Mouse (Mus musculus): ENCODE data around the gene Sprn. TPM values are rescaled to one million over a fixed set of nuclear protein-coding genes. Genes with fewer than 3 reads are reported as not detected.
A peak's percentile ranks its signal among the peaks of the same experiment; 100 is the strongest.

The Sprn gene
- polyA plus RNA-seq, 1 experiment from 2014 or later = 0.72 TPM

DNA sequence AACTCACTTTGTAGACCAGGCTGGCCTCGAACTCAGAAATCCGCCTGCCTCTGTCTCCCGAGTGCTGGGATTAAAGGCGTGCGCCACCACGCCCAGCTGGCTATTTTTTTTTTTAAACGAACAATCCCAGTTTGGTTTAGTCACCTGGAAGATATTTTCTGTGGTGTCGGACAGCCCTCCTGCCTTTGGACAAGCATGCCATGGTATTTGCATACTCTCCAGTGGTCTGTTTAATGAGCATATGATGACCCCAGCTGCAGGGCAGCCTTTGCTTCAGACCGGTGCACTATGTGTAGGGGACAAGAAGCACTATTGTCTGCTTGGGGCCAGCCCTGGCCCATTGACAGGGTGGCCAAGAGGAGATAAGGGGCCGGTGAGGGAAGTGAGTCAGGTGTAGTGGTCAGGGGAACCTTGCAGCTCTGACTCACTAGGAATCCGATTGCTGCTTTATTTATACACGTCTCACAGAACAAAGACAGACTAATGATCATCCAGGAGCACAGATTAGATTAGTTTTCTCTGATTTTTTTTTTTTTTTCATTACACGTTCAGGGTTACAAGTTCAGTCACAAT, 33.3 kb downstream of the Sprn start:
- Histone ChIP-seq H3K36me3 (no peaks in the 10 kb centered on the region), H3K4me3 (no peak overlapping the region), H3K27ac (no peak overlapping the region), H3K9ac (no peak overlapping the region), H3K9me3 (no peaks in the 10 kb centered on the region), H3K4me2 (no peak overlapping the region), H3K27me3 (no peaks in the 10 kb centered on the region), H3K4me1 (peaks cover 8% of the 10 kb centered on the region)
- 69% methylated on average over 13 of the region's 13 CpGs for WGBS
- ATAC-seq (ENCODE audit: insufficient number of reproducible peaks, insufficient read depth, low FRiP score, low TSS enrichment, low read depth) = no peak

DNA sequence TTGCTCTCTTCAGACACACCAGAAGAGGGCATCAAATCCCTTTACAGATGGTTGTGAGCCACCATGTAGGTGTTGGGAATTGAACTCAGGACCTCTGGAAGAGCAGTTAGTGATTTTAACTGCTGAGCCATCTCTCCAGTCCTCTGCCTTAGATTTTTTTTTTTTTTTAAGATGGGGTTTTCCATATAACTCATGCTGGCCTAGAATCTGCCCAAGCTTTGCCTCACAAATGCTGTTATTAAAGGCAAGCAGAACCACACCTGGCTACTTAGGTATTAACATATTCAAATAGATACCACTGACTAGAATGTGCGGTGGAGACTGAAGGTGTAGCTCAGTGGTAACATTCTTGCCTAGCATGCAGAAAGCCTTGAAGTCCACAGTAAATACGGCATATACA, 34.2 kb downstream of the Sprn start:
- no peak overlapping the region for H3K4me3 ChIP-seq
- H3K9me3 ChIP-seq = no peaks in the 10 kb centered on the region
- peaks cover 8% of the 10 kb centered on the region for H3K4me1 ChIP-seq
- H3K27me3 ChIP-seq = no peaks in the 10 kb centered on the region
- no peak overlapping the region for H3K4me2 ChIP-seq
- H3K36me3 ChIP-seq = no peaks in the 10 kb centered on the region
- 90% methylated on average over 2 of the region's 2 CpGs for WGBS
- no peak for ATAC-seq (ENCODE audit: insufficient number of reproducible peaks, insufficient read depth, low FRiP score, low TSS enrichment, low read depth)
- H3K27ac ChIP-seq = no peak overlapping the region
- H3K9ac ChIP-seq = no peak overlapping the region

GRCm38 (mm10) chr7:140116329-140117054, 38.2 kb downstream of the Sprn start, which contains the start of gene Echs1:
Gene Echs1, minus strand, starts transcription at chr7:140116476.
- H3K4me2 ChIP-seq = peak within 1 kb of the TSS; percentile 85
- peak within 1 kb of the TSS; percentile 79 for H3K4me3 ChIP-seq
- H3K9me3 ChIP-seq = no peaks in the 10 kb centered on the region
- H3K27me3 ChIP-seq = no peaks in the 10 kb centered on the region
- peaks cover 11% of the 10 kb centered on the region for H3K4me1 ChIP-seq
- H3K9ac ChIP-seq = peak within 1 kb of the TSS; percentile 87
- ATAC-seq (ENCODE audit: insufficient number of reproducible peaks, insufficient read depth, low FRiP score, low TSS enrichment, low read depth) = peak; percentile 91
- 4% methylated on average over 28 of the region's 28 CpGs for WGBS
- peak within 1 kb of the TSS; percentile 86 for H3K27ac ChIP-seq
- peaks cover 14% of the 10 kb centered on the region for H3K36me3 ChIP-seq

GRCm38 (mm10) chr7:140115583-140116328, 38.9 kb downstream of the Sprn start, which contains the start of gene Paox:
Gene Paox, plus strand, starts transcription at chr7:140115799.
- peak within 1 kb of the TSS; percentile 79 for H3K4me3 ChIP-seq
- peak within 1 kb of the TSS; percentile 85 for H3K4me2 ChIP-seq
- ATAC-seq (ENCODE audit: insufficient number of reproducible peaks, insufficient read depth, low FRiP score, low TSS enrichment, low read depth) = 0 out of 2 replicates have a peak, but pooled peaks have one; percentile 59
- H3K36me3 ChIP-seq = peaks cover 22% of the 10 kb centered on the region
- H3K9ac ChIP-seq = peak within 1 kb of the TSS; percentile 87
- no peaks in the 10 kb centered on the region for H3K9me3 ChIP-seq
- WGBS = 1% methylated on average over 23 of the region's 23 CpGs
- H3K27ac ChIP-seq = peak within 1 kb of the TSS; percentile 86
- H3K27me3 ChIP-seq = no peaks in the 10 kb centered on the region
- H3K4me1 ChIP-seq = peaks cover 11% of the 10 kb centered on the region

GRCm38 (mm10) chr7:140111943-140112342, 42.7 kb downstream of the Sprn start:
- Histone ChIP-seq H3K36me3 (peaks cover 60% of the 10 kb centered on the region), H3K27me3 (no peaks in the 10 kb centered on the region), H3K9ac (no peak overlapping the region), H3K4me2 (no peak overlapping the region), H3K4me3 (no peak overlapping the region), H3K27ac (no peak overlapping the region), H3K9me3 (no peaks in the 10 kb centered on the region), H3K4me1 (peaks cover 8% of the 10 kb centered on the region)
- no peak for ATAC-seq (ENCODE audit: insufficient number of reproducible peaks, insufficient read depth, low FRiP score, low TSS enrichment, low read depth)
- WGBS = 64% methylated on average over 3 of the region's 3 CpGs

GRCm38 (mm10) chr7:140104009-140104408, 50.7 kb downstream of the Sprn start:
- Histone ChIP-seq H3K9ac (no peak overlapping the region), H3K9me3 (no peaks in the 10 kb centered on the region), H3K27ac (no peak overlapping the region), H3K36me3 (peaks cover 39% of the 10 kb centered on the region), H3K27me3 (no peaks in the 10 kb centered on the region), H3K4me1 (peaks cover 17% of the 10 kb centered on the region), H3K4me3 (no peak overlapping the region), H3K4me2 (no peak overlapping the region)
- no peak for ATAC-seq (ENCODE audit: insufficient number of reproducible peaks, insufficient read depth, low FRiP score, low TSS enrichment, low read depth)
- WGBS = 66% methylated on average over 4 of the region's 4 CpGs

- Histone ChIP-seq H3K9me3 (no peaks in the 10 kb centered on the region), H3K4me3 (peak within 1 kb of the TSS; percentile 46), H3K4me2 (peak within 1 kb of the TSS; percentile 75), H3K27me3 (no peaks in the 10 kb centered on the region), H3K27ac (peak within 1 kb of the TSS; percentile 17; the same call in 1 of the 2 replicates), H3K9ac (peak within 1 kb of the TSS; percentile 69), H3K36me3 (peaks cover 21% of the 10 kb centered on the region), H3K4me1 (peaks cover 17% of the 10 kb centered on the region)
- ATAC-seq (ENCODE audit: insufficient number of reproducible peaks, insufficient read depth, low FRiP score, low TSS enrichment, low read depth) = peak; percentile 87
- WGBS = 1% methylated on average over 30 of the region's 30 CpGs
Measured at GRCm38 (mm10) chr7:140101993-140102860, 52.5 kb downstream of the Sprn start, which contains the start of gene Fuom. Gene Fuom, minus strand, starts transcription at chr7:140102441.

DNA sequence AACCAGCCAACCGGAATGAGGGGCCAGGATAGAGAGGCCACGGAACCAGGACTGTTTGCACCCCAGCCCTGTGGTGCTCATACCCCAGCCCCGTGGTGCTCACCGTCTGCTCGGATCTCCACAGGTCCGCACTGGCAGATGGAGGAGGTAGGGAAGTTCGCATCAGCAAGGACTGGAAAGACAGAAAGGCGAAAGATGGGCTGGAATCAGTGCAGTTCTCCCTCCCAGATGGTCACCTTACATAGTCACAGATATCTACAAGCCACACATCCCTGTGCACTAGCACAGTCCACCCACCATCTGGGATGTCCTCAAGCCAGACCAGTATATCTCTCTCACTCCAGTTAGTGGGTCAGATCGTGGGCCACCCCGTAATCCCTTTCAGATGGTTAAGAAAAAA, 53.2 kb downstream of the Sprn start:
- peaks cover 16% of the 10 kb centered on the region for H3K36me3 ChIP-seq
- WGBS = 77% methylated on average over 10 of the region's 10 CpGs
- H3K27me3 ChIP-seq = no peaks in the 10 kb centered on the region
- peak overlapping the region; percentile 46 for H3K4me3 ChIP-seq
- peak overlapping the region; percentile 69 for H3K9ac ChIP-seq
- ATAC-seq (ENCODE audit: insufficient number of reproducible peaks, insufficient read depth, low FRiP score, low TSS enrichment, low read depth) = no peak
- no peaks in the 10 kb centered on the region for H3K9me3 ChIP-seq
- no peak overlapping the region for H3K27ac ChIP-seq
- peaks cover 17% of the 10 kb centered on the region for H3K4me1 ChIP-seq
- H3K4me2 ChIP-seq = peak overlapping the region; percentile 75

Other genes starting within 250 kb of the Sprn start
- 0.28 and 0.36 TPM in 2 replicates for gene Utf1, start 211.1 kb downstream of the Sprn start, polyA plus RNA-seq (2015; fragmentation: Nextera tagmentation; extraction: Ambion mirVana)
- 0.85 and 1.1 TPM in 2 replicates for gene 6430531B16Rik, start 176.1 kb downstream of the Sprn start, polyA plus RNA-seq (2015; fragmentation: Nextera tagmentation; extraction: Ambion mirVana)
- 2.4 and 3.3 TPM in 2 replicates for gene Adam8, start 162.3 kb downstream of the Sprn start, polyA plus RNA-seq (2015; fragmentation: Nextera tagmentation; extraction: Ambion mirVana)
- gene Zfp511, start 118.5 kb downstream of the Sprn start, polyA plus RNA-seq (2015; fragmentation: Nextera tagmentation; extraction: Ambion mirVana) = 41.0 and 42.4 TPM in 2 replicates
- gene Tubgcp2, start 118.2 kb downstream of the Sprn start, polyA plus RNA-seq (2015; fragmentation: Nextera tagmentation; extraction: Ambion mirVana) = 66.3 and 70.1 TPM in 2 replicates
- gene Msx3, start 105.8 kb downstream of the Sprn start, polyA plus RNA-seq (2015; fragmentation: Nextera tagmentation; extraction: Ambion mirVana) = 0.20 TPM in 1 of 2 replicates, not detected in the other
- gene Caly, start 72.3 kb downstream of the Sprn start, polyA plus RNA-seq (2015; fragmentation: Nextera tagmentation; extraction: Ambion mirVana) = 3.1 and 4.0 TPM in 2 replicates
- 2.2 TPM in 1 of 2 replicates, not detected in the other for gene Prap1, start 61.5 kb downstream of the Sprn start, polyA plus RNA-seq (2015; fragmentation: Nextera tagmentation; extraction: Ambion mirVana)
- gene Fuom, start 52.4 kb downstream of the Sprn start, polyA plus RNA-seq (2015; fragmentation: Nextera tagmentation; extraction: Ambion mirVana) = 26.0 and 26.9 TPM in 2 replicates
- gene Paox, start 39.1 kb downstream of the Sprn start, polyA plus RNA-seq (2015; fragmentation: Nextera tagmentation; extraction: Ambion mirVana) = 18.1 and 19.2 TPM in 2 replicates
- 170 and 172 TPM in 2 replicates for gene Echs1, start 38.4 kb downstream of the Sprn start, polyA plus RNA-seq (2015; fragmentation: Nextera tagmentation; extraction: Ambion mirVana)
- 21.1 and 24.2 TPM in 2 replicates for gene Mtg1, start 17.3 kb downstream of the Sprn start, polyA plus RNA-seq (2015; fragmentation: Nextera tagmentation; extraction: Ambion mirVana)
- gene Olfr522, start 9.9 kb upstream of the Sprn start, polyA plus RNA-seq (2015; fragmentation: Nextera tagmentation; extraction: Ambion mirVana) = not detected in 2 replicates
- 0.07 TPM in 1 of 2 replicates, not detected in the other for gene Olfr523, start 18.3 kb upstream of the Sprn start, polyA plus RNA-seq (2015; fragmentation: Nextera tagmentation; extraction: Ambion mirVana)
- gene Olfr524, start 51.1 kb upstream of the Sprn start, polyA plus RNA-seq (2015; fragmentation: Nextera tagmentation; extraction: Ambion mirVana) = not detected in 2 replicates
- not detected in 2 replicates for gene Cd163l1, start 63.4 kb upstream of the Sprn start, polyA plus RNA-seq (2015; fragmentation: Nextera tagmentation; extraction: Ambion mirVana)
- not detected in 2 replicates for gene 5830411N06Rik, start 92.4 kb upstream of the Sprn start, polyA plus RNA-seq (2015; fragmentation: Nextera tagmentation; extraction: Ambion mirVana)
- not detected in 2 replicates for gene Olfr525, start 166.0 kb upstream of the Sprn start, polyA plus RNA-seq (2015; fragmentation: Nextera tagmentation; extraction: Ambion mirVana)
- gene Olfr527, start 179.1 kb upstream of the Sprn start, polyA plus RNA-seq (2015; fragmentation: Nextera tagmentation; extraction: Ambion mirVana) = not detected in 2 replicates
- gene Olfr60, start 206.8 kb upstream of the Sprn start, polyA plus RNA-seq (2015; fragmentation: Nextera tagmentation; extraction: Ambion mirVana) = not detected in 2 replicates
- gene Olfr530, start 221.5 kb upstream of the Sprn start, polyA plus RNA-seq (2015; fragmentation: Nextera tagmentation; extraction: Ambion mirVana) = not detected in 2 replicates
- gene Olfr531, start 248.0 kb upstream of the Sprn start, polyA plus RNA-seq (2015; fragmentation: Nextera tagmentation; extraction: Ambion mirVana) = not detected in 2 replicates

Measured in embryonic facial prominence, embryonic 13.5 days (tissue).